Mouse (Mus musculus) central nervous system, embryonic 18 days (tissue): ENCODE results near the gene Acsf3. TPM values are rescaled to one million over a fixed set of nuclear protein-coding genes. Genes with fewer than 3 reads are reported as not detected.

Experiments
- polyA plus RNA-seq: library from polyadenylated mRNA; depleted of rRNA; stranded (reverse); fragments of >200 nt; gene quantifications from 2 replicates; pipeline ENCODE4 v1.2.3, GENCODE M21; 2012; rRNA removed

The Acsf3 gene
- polyA plus RNA-seq: 16.7 and 17.2 TPM in 2 replicates

DNA sequence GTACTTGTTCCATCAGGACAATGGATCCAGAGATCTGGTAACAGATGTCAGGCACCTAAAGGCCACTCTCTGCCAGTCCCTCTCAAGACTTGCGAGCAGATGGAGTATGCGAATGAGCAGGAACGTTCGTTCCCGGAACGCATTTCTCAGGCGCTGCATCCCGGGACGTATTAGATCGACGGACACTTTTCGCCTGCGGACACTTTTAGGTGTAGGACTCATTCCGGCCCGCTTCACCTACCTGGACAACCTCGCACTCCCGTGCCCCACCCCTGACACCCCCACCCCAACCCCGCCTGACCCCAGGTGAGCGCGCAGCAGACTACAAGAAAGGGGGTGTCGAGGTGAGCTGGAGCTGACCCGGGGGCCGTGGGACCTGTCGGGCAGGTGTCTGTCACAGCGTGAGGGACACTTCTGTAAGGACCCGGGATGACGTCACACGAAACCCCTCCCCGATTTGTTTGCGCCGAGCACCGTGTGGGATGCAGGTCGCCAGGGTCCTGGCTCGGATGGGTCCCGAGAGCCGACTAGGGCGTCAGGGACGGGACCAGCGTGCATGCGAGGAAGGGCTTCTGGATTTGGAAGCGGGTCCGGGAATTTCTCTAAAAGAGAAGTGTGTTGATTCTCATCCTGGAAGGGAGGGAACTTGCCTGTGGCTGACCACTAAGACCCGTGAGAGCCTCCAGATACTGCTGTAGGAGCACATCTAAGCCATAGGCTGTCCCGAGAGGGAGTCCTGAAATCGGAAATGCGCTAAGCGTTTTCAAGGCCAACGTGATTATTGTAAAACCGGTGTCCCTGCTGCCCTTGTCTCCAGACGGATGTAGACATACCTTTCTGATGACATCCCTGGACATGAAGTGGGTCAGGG, at the start of gene Acsf3:
Gene Acsf3 (plus strand): TSS at position 202 of the 871 bp plus-strand sequence.

DNA sequence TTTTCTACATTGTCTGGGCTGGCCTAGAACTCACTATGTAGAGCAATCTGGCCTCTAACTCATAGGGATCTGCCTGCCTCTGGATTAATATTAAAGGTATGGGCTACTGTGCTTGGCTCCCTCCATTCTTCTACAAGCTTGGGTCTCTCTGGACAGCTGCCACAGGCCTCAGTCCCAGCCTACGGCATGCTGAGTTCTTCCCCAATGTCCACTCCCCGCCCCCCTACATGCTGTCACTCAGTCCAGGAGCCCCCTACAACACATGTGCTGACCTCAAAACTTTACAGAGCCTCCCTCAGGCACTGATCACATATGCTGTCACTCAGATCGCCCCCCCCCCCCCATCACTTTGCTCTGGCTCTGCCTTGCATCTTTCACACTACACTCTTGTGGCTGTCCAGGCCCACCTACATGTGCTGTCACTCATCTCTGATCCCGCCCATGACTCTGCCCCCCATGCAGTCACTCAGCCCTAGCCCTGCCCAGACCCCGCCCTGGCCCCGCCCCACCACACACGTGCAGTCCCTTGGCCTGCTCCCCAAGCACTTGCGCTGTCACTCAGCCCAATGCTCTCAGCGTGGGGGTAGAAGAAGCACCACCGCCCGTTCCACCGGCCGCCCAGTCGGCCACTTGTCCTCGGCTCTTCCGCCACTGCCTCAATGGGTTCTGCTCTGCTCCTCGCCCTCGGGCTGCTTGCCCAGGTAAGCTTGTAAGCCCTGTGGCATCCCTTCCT, 72.7 kb downstream of the Acsf3 start, which contains the start of gene Cdh15:
Gene Cdh15 (plus strand): TSS at position 138 of the 733 bp plus-strand sequence.

Other genes starting within 250 kb of the Acsf3 start
- 16.1 and 19.0 TPM in 2 replicates for gene Piezo1, start 224.2 kb upstream of the Acsf3 start, polyA plus RNA-seq
- gene Cdt1, start 207.5 kb upstream of the Acsf3 start, polyA plus RNA-seq: 10.5 and 11.4 TPM in 2 replicates
- gene Aprt, start 198.6 kb upstream of the Acsf3 start, polyA plus RNA-seq: 117 and 121 TPM in 2 replicates
- 8.0 and 8.2 TPM in 2 replicates for gene Galns, start 164.0 kb upstream of the Acsf3 start, polyA plus RNA-seq
- 161 and 186 TPM in 2 replicates for gene Trappc2l, start 163.8 kb upstream of the Acsf3 start, polyA plus RNA-seq
- gene Pabpn1l, start 152.7 kb upstream of the Acsf3 start, polyA plus RNA-seq: not detected in 2 replicates
- gene Cbfa2t3, start 76.4 kb upstream of the Acsf3 start, polyA plus RNA-seq: 6.3 and 8.0 TPM in 2 replicates
- gene Cdh15, start 72.5 kb downstream of the Acsf3 start, polyA plus RNA-seq: 2.0 and 2.7 TPM in 2 replicates